Mouse (Mus musculus) MN1 (cell line): ENCODE measurements around the gene Xrcc6.
"Not testable (repeated sequence)": the region's sequence is repeated elsewhere in the genome, so short reads cannot be mapped to it uniquely, and the experiment has no call there.

Source experiments
- DNase-seq: peaks from one replicate; pipeline ENCODE4 v3.0.0-alpha.2; 2016; ENCODE audit warnings: low spot score

The Xrcc6 gene

GRCm38 (mm10) chr15:81966062-81966829 is 21.4 kb upstream of the Xrcc6 start:
- no peak for DNase-seq

DNA sequence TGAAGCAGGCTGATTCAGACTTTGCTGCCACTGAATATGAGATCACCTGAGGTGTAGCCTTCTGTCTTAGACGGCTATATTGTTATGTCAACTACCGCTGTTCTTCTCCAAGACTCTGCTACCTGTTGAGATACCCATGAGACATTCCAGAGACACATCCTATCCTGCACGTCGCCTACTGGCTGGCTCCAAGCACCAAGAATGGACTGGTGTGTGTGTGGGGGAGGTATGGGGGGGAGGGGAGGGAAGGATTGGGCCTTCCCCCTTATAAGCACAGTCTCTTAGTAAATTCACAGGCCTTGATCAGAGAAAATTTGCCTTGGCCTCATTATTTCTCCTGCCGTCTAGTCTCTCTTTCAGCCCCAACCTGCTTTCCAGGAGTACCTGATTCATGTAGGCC is 19.8 kb upstream of the Xrcc6 start:
- no peak for DNase-seq

DNA sequence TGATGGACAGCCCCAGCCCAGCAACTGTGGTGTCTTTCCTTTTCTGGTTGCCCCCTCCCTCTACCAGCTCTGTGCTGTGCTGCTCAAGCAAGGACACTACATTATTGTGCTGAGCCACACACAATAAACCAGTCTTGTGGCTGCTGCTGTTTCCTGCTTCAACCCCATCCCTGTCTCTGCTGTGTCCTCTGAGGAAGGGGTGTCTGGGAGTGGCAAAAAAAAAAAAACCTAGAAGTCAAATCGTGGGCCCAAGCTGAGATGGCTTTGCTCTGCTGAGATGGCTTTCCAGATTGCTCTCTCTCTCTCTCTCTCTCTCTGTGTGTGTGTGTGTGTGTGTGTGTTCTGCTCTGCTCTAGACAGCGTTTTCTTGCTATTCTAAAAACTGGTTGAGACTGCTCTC is 19.2 kb upstream of the Xrcc6 start:
- no peak for DNase-seq

- peak; percentile 44 for DNase-seq
These were observed 18.5 kb upstream of the Xrcc6 start for GRCm38 (mm10) chr15:81969173-81969572.

GRCm38 (mm10) chr15:81969635-81970034 is 18.0 kb upstream of the Xrcc6 start:
- DNase-seq = not testable (repeated sequence)

DNA sequence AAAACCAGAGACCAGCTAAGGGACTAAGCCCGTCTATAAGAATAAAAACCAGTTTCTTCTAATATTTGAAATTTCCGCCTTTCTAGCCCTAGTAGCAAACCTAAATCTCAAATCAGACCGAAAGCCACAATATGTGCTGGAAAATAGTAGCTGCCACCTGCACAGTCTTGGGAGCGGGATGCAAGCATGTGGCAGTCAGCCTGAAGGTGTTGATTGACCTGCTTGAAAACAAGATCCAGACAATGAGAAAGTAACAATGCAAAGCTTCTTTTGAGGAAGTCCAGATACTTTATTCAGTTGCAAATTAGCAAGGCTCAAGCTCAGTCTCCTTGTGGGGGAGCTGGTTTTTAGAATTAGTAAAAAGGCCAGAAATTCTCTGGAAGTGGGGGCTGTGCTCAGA is 17.1 kb upstream of the Xrcc6 start:
- not testable (repeated sequence) for DNase-seq

- DNase-seq = not testable (repeated sequence)
These were observed 12.5 kb upstream of the Xrcc6 start for GRCm38 (mm10) chr15:81975156-81975555.

DNA sequence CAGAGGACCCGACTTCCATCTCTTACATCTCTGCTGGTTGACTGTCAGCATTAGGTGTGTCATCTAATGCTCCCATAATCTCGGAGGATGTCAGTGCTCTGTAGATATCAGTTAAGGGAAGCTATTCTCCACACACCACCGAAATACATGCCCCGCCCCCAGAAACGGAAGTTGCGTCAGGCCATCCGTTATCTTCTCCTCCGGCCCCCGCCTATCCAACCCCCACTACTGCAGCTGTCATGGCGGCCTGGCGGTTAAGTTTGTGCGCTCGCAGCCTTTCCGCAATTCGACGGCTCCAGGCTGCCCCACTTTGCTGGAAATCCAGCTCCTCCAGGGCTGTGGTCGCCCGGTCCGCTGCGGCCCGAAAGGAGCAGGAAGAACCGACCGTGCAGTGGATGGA is 7.3 kb upstream of the Xrcc6 start, which contains the start of gene 1700029P11Rik:
1700029P11Rik (plus strand) TSS at position 220 of the 400 bp plus-strand sequence.
- no peak for DNase-seq

- DNase-seq = no peak
These were observed 5.5 kb upstream of the Xrcc6 start for GRCm38 (mm10) chr15:81982173-81982572.

DNA sequence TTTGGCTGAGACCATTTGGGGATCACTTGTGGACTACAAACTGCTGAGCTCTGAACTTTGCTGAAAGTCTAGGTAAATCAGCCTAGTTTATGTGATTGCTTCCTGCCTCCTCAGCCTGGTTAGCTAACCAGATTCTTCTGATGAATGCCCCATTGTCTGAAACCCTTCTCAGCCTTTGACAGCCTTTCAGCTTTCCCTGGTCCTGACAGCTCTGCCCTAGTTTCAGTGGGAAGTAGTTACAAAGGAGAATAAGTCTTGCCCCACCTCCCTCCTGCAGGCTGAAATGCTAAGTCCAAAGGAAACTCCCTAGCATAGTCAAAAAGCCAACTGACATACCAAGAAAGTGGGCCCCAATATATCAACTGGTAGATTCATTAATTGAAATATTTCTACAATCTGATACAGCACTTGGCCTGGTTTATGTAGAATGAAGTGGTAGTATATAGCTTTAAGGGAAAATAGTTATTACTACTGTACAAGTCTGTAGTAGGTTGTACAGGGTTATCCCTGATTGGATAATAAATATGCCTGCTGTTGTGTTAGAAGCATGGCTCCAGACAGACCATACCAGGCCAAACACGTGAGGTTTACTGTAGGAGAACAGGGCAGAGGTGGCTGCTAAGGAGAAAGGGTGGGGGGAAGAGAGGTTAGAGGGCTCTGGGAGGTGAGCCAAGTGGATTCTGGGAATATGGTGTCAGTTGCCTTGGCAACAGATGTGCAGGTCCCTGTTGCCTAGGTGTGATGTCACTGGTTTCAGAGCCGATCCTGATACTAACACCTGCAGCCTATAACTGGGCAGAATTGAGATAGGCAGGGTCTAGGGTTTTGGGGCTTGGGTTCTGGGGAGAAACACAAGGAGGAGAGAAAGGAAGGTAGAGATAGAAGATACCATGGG is 2.1 kb upstream of the Xrcc6 start:
- DNase-seq = no peak

GRCm38 (mm10) chr15:81989371-81990062 is 1.9 kb downstream of the Xrcc6 start:
- peak; percentile 95 for DNase-seq

GRCm38 (mm10) chr15:81990549-81990948 is 2.9 kb downstream of the Xrcc6 start:
- no peak for DNase-seq

DNA sequence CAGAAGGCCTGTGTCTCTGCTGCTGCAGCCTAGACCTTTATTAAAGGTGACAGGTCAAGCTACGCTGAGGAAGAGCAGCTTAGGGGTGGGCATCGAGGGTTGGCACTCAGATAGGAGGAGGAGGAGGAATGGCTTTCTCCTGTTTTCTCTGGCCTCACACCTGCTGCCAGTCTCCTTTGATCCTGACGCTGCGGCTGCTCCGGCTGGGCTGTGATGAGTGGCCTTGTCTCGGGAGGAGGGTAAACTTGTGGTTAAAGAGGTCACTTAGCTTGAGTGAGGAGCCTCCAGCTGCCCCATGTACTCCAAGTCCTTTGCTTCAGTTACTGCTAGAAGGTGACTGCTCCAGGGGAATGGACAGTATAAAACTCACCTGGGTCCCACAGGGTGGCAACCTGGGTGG is 6.4 kb downstream of the Xrcc6 start:
- DNase-seq = no peak

DNA sequence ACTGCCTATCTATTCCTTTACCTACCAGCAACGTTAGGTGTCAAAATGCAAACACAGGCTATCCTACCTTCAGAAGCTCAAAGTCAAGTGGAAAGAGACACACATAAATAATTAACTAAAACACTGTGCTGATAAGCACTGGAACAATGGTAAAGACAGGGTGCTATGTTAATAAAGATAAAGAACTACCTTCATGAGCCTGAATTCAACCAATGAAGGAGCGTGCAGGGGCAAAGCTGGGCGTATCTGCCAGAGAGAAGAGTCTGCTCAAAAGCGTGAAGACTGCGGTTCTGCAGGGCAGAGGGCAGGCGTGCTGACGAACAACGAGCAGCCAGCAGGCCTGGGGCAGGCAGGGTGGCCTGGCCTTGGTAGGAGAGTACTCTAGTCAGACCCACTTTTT is 16.6 kb downstream of the Xrcc6 start:
- DNase-seq = no peak

DNA sequence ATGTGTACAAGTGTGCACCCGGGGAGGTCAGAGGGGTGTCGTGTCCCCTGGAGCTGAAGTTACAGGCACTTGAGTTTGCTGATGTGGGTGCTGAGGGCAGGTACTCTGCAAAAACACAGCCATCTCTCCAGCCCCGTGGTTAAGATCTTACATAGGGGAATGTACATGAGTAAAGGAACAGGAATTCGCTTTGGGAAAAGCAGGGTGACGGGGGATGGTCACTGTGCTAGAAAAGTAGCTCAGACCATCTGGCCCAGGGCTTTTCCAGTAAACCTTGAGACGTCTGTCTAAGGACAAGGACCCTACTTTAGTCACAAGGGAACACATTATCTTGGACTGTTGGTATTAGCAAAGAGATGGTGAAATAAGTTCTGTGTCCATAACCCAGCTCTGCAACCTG is 24.3 kb downstream of the Xrcc6 start:
- no peak for DNase-seq

GRCm38 (mm10) chr15:82014745-82015391 is 27.2 kb downstream of the Xrcc6 start:
- no peak for DNase-seq

DNA sequence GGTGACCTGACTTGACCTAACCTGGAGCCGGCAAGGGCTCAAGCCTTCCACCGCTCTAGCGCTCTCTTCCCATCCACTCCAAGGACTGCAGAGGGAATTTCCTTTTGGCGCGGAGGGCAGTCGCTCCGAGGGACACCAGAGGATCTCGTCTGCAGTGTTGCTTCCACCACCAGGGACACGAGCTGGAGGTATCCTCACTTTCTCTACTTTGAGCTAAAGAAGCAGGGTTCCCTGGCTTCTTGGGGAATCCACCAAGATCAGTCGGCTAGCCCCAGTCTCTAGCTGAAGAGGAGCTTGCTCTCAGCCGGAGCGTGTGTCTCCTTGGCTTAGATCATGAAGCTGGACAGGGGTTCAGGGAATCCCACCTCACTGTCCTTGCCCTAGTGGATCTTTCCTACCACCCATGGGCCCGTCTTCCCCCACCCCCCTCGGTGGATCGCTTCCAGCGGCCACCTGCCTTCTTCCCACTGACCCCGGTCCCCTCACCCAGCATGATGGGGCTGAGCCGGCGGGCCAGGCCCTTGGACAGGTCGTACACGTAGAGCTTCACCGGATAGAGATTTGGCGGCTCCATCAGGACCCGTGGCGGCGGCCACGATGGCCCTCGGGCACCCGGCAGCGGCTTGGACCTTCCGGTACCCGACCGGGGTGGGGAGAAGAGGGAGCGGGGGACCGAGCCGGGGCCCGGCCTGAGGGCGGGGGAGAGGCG is 27.9 kb downstream of the Xrcc6 start:
- DNase-seq = peak; percentile 84

GRCm38 (mm10) chr15:82016101-82016808 is 28.6 kb downstream of the Xrcc6 start:
- DNase-seq = peak; percentile 100

- no peak for DNase-seq
These were observed 29.2 kb downstream of the Xrcc6 start for GRCm38 (mm10) chr15:82016830-82017229.

GRCm38 (mm10) chr15:82017461-82017860 is 29.8 kb downstream of the Xrcc6 start:
- DNase-seq = no peak

GRCm38 (mm10) chr15:82019288-82019687 is 31.7 kb downstream of the Xrcc6 start:
- peak; percentile 90 for DNase-seq
